Mouse (Mus musculus) embryonic facial prominence, embryonic 11.5 days (tissue): ENCODE measurements around the gene Ubxn11. TPM values are rescaled to one million over a fixed set of nuclear protein-coding genes. Genes with fewer than 3 reads are reported as not detected.
A peak's percentile ranks its signal among the peaks of the same experiment; 100 is the strongest.

Experiments used
- ATAC-seq: fragments of 200-750 bp; cut with Nextera tagmentation; replicated peaks from 2 replicates; pipeline ENCODE4 v1.8.0; 2017; ENCODE audit warnings: low read depth; ENCODE audit not compliant: insufficient number of reproducible peaks, low FRiP score, low TSS enrichment
- DNase-seq: peaks from one replicate; pipeline ENCODE4 v3.0.0-alpha.2; 2015; ENCODE audit warnings: low spot score
- H3K27ac ChIP-seq: fragments of 300-500 bp; sonication (generic); replicated peaks from 2 replicates; pipeline ENCODE4 v1.5.1; 2014; ENCODE audit warnings: mild to moderate bottlenecking, low read depth, low read length, control low read depth
- H3K27me3 ChIP-seq: fragments of 300-500 bp; sonication (generic); 2 replicates; pipeline ENCODE4 v1.6.1; 2014; ENCODE audit warnings: mild to moderate bottlenecking, low read length, moderate library complexity, mixed read lengths; ENCODE audit not compliant: control insufficient read depth, insufficient read depth
- H3K36me3 ChIP-seq: fragments of 300-500 bp; sonication (generic); replicated peaks from 2 replicates; pipeline ENCODE4 v1.6.1; 2014; ENCODE audit warnings: low read depth, mild to moderate bottlenecking, low read length, moderate library complexity, mixed read lengths; ENCODE audit not compliant: control insufficient read depth, insufficient read depth
- H3K4me1 ChIP-seq: fragments of 300-500 bp; sonication (generic); 2 replicates; pipeline ENCODE4 v1.6.1; 2014; ENCODE audit warnings: low read length, mixed read lengths; ENCODE audit not compliant: control insufficient read depth, insufficient read depth
- H3K4me2 ChIP-seq: fragments of 300-500 bp; sonication (generic); 2 replicates; pipeline ENCODE4 v1.6.1; 2014; ENCODE audit warnings: low read depth, mild to moderate bottlenecking, control low read depth, low read length, moderate library complexity
- H3K4me3 ChIP-seq: fragments of 300-500 bp; sonication (generic); 2 replicates; pipeline ENCODE4 v1.5.1; 2014; ENCODE audit warnings: low read depth, low read length, control low read depth
- H3K9ac ChIP-seq: fragments of 300-500 bp; sonication (generic); replicated peaks from 2 replicates; pipeline ENCODE4 v1.6.1; 2014; ENCODE audit warnings: mild to moderate bottlenecking, control low read depth, low read length
- H3K9me3 ChIP-seq: fragments of 300-500 bp; sonication (generic); replicated peaks from 2 replicates; pipeline ENCODE4 v1.6.1; 2016; ENCODE audit warnings: mild to moderate bottlenecking, low read length, inconsistent platforms, mixed read lengths; ENCODE audit not compliant: control insufficient read depth
- WGBS: fragments of 180-500 bp; shearing (Covaris S2); extraction: QIAGEN DNeasy Blood & Tissue Kit; methylation state at CpG from one replicate; pipeline ENCODE4 v1.1.7; 2014; 5-methylcytosine and 5-hydroxymethylcytosine counted together
- polyA plus RNA-seq: library from polyadenylated mRNA; unstranded; fragments of >200 nt; fragmentation: Nextera tagmentation; extraction: Ambion mirVana; gene quantifications from 2 replicates; pipeline ENCODE4 v1.2.1, GENCODE M21; 2014

Ubxn11 gene
- polyA plus RNA-seq, result 5.7 and 6.0 TPM in 2 replicates

GRCm38 (mm10) chr4:134101979-134102741 lies at the start of gene Ubxn11:
TSS of gene Ubxn11 (plus strand) at chr4:134102570.
- H3K4me3 ChIP-seq, result peak within 1 kb of the TSS; percentile 61
- WGBS, result 17% methylated on average over 34 of the region's 34 CpGs
- no peaks in the 10 kb centered on the region for H3K9me3 ChIP-seq
- DNase-seq, result peak; percentile 94
- ATAC-seq, result peak; percentile 95
- H3K4me1 ChIP-seq, result no peaks in the 10 kb centered on the region
- no peaks in the 10 kb centered on the region for H3K27me3 ChIP-seq
- H3K4me2 ChIP-seq, result peak within 1 kb of the TSS; percentile 59
- H3K36me3 ChIP-seq, result no peaks in the 10 kb centered on the region
- peak within 1 kb of the TSS; percentile 58 for H3K9ac ChIP-seq
- no peak within 1 kb of the TSS for H3K27ac ChIP-seq

- no peaks in the 10 kb centered on the region for H3K36me3 ChIP-seq
- no peaks in the 10 kb centered on the region for H3K4me1 ChIP-seq
- DNase-seq, result no peak
- H3K27me3 ChIP-seq, result no peaks in the 10 kb centered on the region
- no peak within 1 kb of the TSS for H3K27ac ChIP-seq
- no peak within 1 kb of the TSS for H3K4me2 ChIP-seq
- H3K9me3 ChIP-seq, result no peaks in the 10 kb centered on the region
- H3K4me3 ChIP-seq, result no peak within 1 kb of the TSS
- no peak within 1 kb of the TSS for H3K9ac ChIP-seq
- ATAC-seq, result no peak
- whole genome bisulfite sequencing, result 82% methylated on average over 3 of the region's 3 CpGs
These were observed 48.8 kb upstream of the Ubxn11 start, which contains the start of gene Zfp683 for GRCm38 (mm10) chr4:134053538-134053937. TSS of gene Zfp683 (plus strand) at chr4:134053838.

- no peaks in the 10 kb centered on the region for H3K36me3 ChIP-seq
- no peak overlapping the region for H3K4me3 ChIP-seq
- no peaks in the 10 kb centered on the region; the same call in 1 of the 2 replicates for H3K27me3 ChIP-seq
- H3K27ac ChIP-seq, result no peak overlapping the region
- DNase-seq, result no peak
- no peaks in the 10 kb centered on the region for H3K4me1 ChIP-seq
- ATAC-seq, result no peak
- H3K9me3 ChIP-seq, result no peaks in the 10 kb centered on the region
- no peak overlapping the region for H3K4me2 ChIP-seq
- no peak overlapping the region for H3K9ac ChIP-seq
- WGBS, result 25% methylated on average over 14 of the region's 14 CpGs
These were observed 44.1 kb upstream of the Ubxn11 start for GRCm38 (mm10) chr4:134058166-134058715.

- H3K4me3 ChIP-seq, result no peak overlapping the region
- DNase-seq (no peak), ATAC-seq (no peak)
- no peak overlapping the region for H3K27ac ChIP-seq
- no peaks in the 10 kb centered on the region for H3K4me1 ChIP-seq
- H3K27me3 ChIP-seq, result no peaks in the 10 kb centered on the region; the same call in 1 of the 2 replicates
- H3K9ac ChIP-seq, result no peak overlapping the region
- H3K4me2 ChIP-seq, result no peak overlapping the region
- no peaks in the 10 kb centered on the region for H3K9me3 ChIP-seq
- 83% methylated on average over 6 of the region's 6 CpGs for WGBS
- H3K36me3 ChIP-seq, result no peaks in the 10 kb centered on the region
These were observed 43.5 kb upstream of the Ubxn11 start for GRCm38 (mm10) chr4:134058908-134059307.

- ATAC-seq, result no peak
- H3K27ac ChIP-seq, result no peak within 1 kb of the TSS
- H3K27me3 ChIP-seq, result peaks cover 4% of the 10 kb centered on the region; the same call in 1 of the 2 replicates
- H3K4me1 ChIP-seq, result no peaks in the 10 kb centered on the region
- no peak within 1 kb of the TSS; the same call in 1 of the 2 replicates for H3K4me2 ChIP-seq
- H3K36me3 ChIP-seq, result no peaks in the 10 kb centered on the region
- 0 out of 2 replicates have a peak within 1 kb of the TSS, but pooled peaks have one; percentile 1 for H3K9ac ChIP-seq
- WGBS, result 40% methylated on average over 28 of the region's 28 CpGs
- no peak for DNase-seq
- no peak within 1 kb of the TSS for H3K4me3 ChIP-seq
- no peaks in the 10 kb centered on the region for H3K9me3 ChIP-seq
These were observed 42.1 kb upstream of the Ubxn11 start, which contains the start of gene Crybg2 for GRCm38 (mm10) chr4:134060135-134060865. TSS of gene Crybg2 (plus strand) at chr4:134060815.

- peaks cover 6% of the 10 kb centered on the region; the same call in 1 of the 2 replicates for H3K27me3 ChIP-seq
- DNase-seq, result no peak
- no peaks in the 10 kb centered on the region for H3K9me3 ChIP-seq
- no peaks in the 10 kb centered on the region for H3K36me3 ChIP-seq
- H3K4me1 ChIP-seq, result no peaks in the 10 kb centered on the region
- no peak overlapping the region for H3K9ac ChIP-seq
- H3K4me3 ChIP-seq, result no peak overlapping the region
- H3K4me2 ChIP-seq, result no peak overlapping the region
- WGBS, result 57% methylated on average over 18 of the region's 18 CpGs
- no peak overlapping the region for H3K27ac ChIP-seq
- no peak for ATAC-seq
These were observed 41.1 kb upstream of the Ubxn11 start for GRCm38 (mm10) chr4:134061166-134061830.

- Histone ChIP-seq H3K4me3 (no peak overlapping the region), H3K4me2 (no peak overlapping the region), H3K9ac (no peak overlapping the region), H3K27ac (no peak overlapping the region), H3K9me3 (no peaks in the 10 kb centered on the region), H3K36me3 (no peaks in the 10 kb centered on the region), H3K27me3 (peaks cover 6% of the 10 kb centered on the region; the same call in 1 of the 2 replicates), H3K4me1 (no peaks in the 10 kb centered on the region)
- WGBS, result 41% methylated on average over 8 of the region's 8 CpGs
- no peak for ATAC-seq
- DNase-seq, result no peak
These were observed 40.4 kb upstream of the Ubxn11 start for GRCm38 (mm10) chr4:134061944-134062446.
